Mouse (Mus musculus) layer of hippocampus, postnatal 10 days (tissue): ENCODE measurements at regions not wholly inside any gene's neighbourhood (a gene's known extent, or its start where the extent isn't known, plus 50 kb on each side); places are given as distances from the start of the nearest gene placed in this dataset.
"Not testable (repeated sequence)": the region's sequence is repeated elsewhere in the genome, so short reads cannot be mapped to it uniquely, and the experiment has no call there.

Experiments
- DNase-seq, 2 experiments: peaks; one replicate each; pipeline ENCODE4 v3.0.0; 2021; ENCODE audit warnings: low spot score in 2 of 2

DNA sequence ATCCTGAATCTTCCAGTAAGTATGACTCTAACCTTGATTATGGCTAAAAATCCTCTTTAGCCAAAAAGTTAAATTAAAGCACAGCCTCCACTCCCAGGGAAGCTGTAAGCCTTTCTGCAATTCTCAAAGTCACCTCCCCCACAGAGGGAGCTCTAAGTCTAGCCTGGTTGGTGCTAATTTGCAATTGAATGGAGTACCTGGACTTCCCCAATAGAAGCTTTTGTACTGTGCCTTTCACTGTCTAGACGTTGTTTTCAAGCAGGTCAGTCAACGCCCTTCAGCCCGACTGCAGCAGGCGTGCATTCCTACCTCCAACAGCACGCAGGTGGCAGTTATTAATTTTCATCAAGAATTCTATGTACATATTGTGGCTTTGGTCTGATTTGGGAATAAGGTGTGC is 87.2 kb downstream of the Catsperg2 start:
- DNase-seq: not testable (repeated sequence)

DNA sequence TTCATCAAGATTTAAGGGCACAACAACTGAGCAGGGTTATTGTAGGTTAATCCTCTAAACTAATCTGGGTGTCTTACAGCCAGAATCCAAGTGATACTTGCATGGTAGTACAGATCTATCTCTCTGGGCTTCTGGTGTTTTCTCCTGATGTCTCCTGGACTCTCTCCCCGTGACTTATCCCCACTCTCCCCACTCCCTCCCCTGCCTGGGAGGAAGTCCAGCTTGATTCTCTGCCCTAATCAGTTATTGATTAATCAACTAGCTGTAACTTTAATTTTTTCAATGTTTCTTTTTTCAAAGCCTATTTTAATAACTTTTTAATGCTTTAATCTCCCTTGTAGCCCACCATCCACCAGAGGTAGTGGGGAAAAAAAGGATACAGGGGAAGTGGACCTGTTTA is 83.9 kb upstream of the Sipa1l3 start:
- no peak for DNase-seq

DNA sequence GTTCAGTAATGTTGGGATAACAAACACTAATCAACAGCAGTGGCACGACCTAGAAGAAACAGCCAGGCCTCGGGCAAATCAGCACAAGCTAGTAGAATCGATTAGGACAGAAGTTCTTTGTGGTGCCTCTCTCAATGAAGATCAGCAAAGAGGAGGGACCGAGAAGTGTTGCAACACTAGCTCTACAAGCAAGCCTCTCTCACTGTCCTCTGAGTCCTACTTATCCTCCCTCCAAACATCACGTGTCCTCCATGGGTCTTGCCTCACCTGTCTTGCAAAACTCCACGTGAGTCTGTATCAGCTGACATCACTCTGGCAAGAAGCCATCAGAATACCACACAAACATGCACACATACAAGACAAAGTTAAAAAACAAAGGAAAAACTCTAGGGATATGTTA is 82.9 kb upstream of the Sipa1l3 start:
- no peak for DNase-seq

DNA sequence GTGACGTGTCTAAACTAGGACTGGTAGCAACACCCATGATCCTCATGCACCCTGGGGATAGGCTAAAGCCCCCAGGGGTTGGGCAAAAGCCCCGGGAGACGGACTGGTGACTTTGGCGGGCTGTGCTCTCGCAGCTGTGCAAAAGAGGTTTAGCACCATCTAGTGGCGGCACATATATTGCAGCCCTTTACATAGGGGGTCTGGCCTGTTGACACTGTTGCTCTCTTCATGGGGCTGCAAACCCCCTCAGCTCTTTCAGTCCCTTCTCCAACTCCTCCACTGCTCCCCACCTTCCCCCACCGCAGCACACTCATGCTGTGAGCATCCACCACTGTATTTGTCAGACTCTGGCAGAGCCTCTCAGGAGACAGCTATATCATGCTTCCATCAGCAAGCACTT is 78.8 kb upstream of the Sipa1l3 start:
- DNase-seq: peak; percentile 63 to 66

DNA sequence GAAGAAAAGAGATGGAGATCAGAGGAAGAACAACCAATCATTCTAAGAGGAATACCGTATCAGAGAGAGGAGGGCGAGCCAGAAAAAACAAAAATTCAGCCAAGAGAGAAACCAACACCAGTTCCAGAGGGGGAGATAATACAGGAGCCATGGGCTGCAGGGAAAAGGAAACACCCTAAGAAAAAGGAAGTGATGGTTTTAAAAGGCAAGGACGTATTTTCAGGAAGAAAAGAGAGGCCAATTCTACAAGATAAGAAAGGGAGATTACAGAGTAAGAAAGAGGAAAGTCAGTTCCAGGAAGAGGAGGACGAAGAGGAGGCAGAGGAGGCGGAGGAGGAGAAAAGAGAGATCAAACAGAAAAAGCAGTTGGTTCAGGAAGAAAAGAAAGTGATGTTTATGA is 59.7 kb upstream of the Sipa1l3 start:
- no peak for DNase-seq

DNA sequence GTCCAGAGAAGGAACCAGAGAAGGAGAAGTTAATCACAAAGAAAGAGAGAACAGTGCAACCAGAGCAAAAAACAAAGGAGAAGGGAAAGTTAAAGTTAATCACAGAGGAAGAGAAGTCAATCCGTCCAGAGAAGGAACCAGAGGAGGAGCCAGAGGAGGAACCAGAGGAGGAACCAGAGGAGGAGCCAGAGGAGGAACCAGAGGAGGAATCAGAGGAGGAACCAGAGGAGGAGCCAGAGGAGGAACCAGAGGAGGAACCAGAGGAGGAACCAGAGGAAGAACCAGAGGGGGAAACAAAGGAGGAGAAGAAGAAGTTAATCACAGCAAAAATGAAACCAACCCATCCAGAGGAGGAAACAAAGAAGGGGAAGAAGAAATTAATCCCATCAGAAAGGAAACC is 57.2 kb upstream of the Sipa1l3 start:
- DNase-seq: no peak
